Mouse (Mus musculus): ENCODE measurements around the gene Sgms2.
"Not testable (repeated sequence)": the region's sequence is repeated elsewhere in the genome, so short reads cannot be mapped to it uniquely, and the experiment has no call there.

Sgms2 gene

GRCm38 (mm10) chr3:131350539-131350938 lies 140.7 kb downstream of the Sgms2 start:
- no peak for DNase-seq

DNA sequence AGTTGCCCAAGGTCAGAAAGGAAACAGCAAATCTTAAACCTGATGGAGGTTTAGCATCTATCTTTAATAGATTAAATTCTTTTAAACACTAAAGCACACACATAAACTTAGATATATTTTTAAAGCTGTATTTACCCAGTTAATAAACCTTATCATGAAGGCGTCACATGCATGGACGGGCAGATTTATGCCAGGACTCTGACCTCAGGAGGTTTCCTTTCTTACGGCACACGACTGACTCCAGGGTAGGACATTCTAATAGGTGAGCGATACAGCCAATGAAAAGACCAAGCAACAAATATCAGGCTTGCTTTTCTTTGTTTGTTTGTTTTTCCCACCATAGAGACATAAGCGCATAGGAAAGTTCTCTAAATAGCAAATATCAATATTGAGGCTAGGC lies 142.2 kb downstream of the Sgms2 start:
- no peak for DNase-seq

DNA sequence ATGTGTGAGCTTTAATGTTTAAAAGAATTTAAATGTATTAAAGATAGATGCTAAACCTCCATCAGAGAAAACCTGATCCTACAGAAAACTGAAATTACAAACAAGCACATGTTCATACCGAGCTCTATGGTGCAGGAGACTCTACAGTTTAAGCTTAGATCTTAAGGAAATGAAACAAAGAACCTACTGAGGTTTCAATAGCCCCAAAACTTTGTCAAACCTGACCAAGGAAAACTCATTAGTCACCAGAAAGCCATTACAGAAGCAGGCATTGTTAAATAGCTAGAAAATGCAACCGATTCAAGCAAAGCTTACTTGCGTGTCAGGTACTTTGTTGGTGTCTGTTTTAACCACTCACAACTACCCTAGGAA lies 142.6 kb downstream of the Sgms2 start:
- DNase-seq: no peak

DNA sequence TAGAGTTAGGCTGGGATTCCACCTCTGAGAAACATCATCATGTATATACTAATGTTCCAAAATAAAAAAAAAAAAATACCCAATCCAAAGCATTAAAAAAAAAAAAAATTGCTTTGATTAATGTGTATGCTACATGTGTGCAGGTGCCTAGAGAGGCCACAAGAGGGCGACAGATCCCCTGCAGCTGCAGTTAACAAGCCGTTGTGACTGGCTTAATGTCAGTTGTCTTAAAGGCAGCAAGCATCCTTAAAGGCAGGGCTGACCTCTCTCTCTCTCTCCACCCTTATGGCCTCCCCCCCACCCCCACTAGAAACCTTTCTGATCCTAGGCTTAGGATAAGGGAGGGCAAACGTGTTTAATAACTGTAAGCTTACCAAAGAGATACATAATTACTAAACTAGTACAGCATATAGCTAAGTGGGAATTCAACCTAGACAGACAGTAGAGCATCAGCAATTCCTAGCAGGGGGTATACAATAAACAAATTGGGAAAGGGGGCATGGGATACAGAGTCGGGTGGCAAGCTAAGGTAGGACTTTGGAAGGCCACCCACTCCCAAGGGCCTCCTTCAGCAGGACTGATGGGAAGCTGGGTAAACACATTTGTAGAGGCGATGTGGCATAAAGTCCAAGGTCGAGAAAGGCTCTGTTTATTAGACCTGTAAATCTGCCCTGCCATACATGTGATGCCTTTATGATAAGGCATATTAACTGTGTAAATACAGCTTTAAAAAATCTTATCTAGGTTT lies 143.2 kb downstream of the Sgms2 start:
- DNase-seq: no peak

GRCm38 (mm10) chr3:131345903-131346302 lies 145.3 kb downstream of the Sgms2 start:
- DNase-seq: no peak

DNA sequence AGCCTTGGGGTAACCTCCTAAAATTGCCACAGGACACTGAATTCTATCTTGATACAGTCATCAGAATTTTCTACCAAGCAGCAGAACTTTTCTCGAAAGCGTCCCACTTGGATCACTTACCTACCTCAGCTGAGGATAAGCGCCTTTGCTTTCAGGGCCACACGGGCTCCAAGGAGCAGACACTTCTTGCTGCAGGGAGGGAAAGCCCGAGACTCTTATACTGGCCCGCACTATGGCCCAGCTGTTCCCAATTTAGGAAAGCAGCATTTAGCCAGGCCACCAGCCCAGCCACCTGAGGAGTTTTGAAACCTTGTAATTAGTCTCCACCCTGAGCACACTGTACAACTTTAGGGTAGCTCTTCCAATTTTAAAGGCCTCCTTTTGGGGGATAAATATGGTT lies 147.9 kb downstream of the Sgms2 start:
- DNase-seq: no peak

DNA sequence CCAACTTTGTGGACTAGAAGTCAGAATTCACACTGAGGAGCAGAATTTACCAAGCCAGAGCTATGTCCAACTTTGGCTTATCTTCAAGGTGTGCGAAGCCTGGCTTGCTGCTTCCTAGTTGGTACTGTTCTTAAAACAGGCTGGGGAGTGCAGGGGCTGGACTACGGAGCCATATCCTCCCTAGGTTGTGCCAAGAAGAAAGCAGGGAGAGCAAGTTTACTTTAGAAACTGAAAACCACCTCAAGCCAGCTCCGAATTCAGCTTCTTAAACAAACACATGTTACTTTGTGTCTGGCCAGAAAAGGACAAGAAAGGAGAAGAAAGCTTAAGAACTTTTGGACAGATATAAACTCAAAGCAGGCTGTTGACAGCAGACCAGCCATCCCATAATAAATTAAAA lies 150.3 kb downstream of the Sgms2 start:
- DNase-seq: no peak

DNA sequence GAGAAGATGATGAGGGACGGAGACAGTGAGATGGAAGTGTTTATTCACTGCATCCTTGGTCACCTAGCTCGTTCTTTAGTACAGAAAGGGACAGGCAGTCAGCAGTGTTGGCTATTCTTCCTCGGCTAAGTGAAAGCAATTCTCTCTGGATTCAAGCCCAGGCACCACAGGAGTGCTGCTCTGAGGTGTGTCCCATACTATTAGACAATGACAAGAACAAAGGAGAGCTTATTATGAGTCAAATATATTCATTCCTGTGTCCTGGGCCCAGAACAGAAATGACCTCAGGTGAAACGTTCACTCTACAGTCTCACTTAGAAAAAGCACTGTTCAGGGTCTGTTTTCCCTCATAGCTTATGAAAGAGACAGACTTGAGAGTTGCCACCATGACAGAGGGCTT lies 151.9 kb downstream of the Sgms2 start:
- DNase-seq: no peak

DNA sequence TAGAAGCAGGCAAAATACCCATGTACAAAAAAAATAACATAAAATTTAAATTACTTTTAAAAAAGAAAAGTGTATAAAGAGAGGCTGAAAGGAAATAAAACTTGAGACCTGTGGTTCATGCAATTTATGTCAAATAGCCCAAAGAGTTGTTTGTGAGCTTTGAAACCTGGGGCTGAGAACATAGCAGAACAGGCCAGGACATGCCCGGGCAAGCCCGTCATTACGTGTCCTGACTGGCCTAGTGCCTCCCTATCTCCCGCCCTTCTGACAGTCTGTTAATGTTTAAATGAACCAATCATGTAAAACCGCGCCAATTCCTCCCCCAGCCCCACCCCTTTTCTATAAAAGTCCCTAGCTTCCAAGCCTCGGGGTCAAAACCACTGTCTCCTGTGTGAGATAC lies 153.5 kb downstream of the Sgms2 start:
- not testable (repeated sequence) for DNase-seq

DNA sequence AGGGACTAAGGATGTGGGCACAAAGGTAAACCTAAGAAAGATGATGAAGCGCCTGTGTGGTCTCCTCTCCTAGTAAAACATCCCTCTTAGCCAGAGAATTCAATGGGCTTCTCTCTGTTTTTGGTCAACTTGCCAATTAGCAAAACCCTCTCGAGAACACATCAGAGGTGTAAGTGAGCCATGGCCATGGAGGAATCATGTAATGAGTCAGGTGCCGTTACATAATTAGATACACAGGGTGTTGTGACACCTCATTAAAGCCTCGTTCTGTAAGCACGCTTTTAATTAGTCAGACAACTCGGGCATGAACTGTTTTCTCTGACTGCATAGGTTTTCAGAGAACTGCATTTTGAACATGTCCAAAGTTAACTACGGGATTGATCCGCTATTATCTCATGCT lies 154.6 kb downstream of the Sgms2 start:
- no peak for DNase-seq

DNA sequence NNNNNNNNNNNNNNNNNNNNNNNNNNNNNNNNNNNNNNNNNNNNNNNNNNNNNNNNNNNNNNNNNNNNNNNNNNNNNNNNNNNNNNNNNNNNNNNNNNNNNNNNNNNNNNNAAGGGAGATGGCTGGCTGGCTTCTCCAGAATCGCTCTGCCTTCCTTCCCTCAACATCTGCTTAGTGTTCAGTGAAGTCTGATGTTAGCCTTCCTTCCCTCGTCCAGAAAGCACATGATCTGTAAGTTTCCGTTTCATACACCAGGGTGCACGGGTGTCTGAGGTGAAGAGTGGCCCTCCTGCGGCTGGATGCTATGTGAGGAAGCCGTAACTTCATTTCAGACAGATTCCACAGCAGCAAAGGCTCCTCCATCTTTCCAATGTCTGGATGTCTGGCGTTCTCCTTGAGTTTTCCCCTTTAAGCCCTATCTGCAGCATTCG lies 156.1 kb downstream of the Sgms2 start:
- no peak for DNase-seq

DNA sequence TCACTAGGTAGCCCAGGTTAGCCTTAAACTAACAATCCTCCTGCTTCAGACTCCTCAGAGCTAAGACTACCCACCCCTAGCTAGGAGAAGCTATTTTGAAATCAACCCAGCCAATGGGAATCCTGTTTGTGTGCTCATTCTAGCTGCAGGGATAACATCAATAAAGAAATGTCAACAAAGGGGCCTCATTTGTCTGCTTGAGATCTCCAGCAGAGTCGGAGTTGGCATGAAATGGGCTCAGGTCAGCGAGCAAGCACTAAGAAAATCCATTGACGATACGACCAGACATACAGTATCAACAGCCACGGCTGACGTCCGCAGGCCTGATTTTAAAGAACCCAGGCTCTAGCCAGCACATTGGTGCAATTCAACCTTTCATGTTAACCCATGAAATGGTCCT lies 164.0 kb downstream of the Sgms2 start:
- DNase-seq: no peak

GRCm38 (mm10) chr3:131326637-131327036 lies 164.6 kb downstream of the Sgms2 start:
- DNase-seq: no peak

- DNase-seq: no peak
These were observed 169.0 kb downstream of the Sgms2 start for GRCm38 (mm10) chr3:131322081-131322815.

DNA sequence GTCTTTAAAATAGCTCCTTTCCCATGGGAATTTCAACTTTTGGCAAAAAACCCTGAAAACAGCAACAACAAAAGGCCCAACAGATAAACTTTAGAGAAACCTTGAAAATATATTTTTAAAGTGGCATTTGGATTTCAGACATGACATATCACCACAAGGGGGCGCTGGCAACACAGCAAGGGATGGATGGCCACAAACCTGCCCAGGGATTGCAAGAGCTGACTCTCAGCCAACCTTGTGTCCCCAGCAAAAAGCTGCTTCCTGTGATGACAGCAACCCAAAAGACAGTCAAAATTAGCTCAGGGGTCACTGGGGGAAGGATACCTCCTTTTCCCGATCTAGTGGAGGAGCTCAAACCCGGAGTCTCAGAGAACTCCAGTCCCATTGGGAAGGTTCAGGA lies 171.0 kb downstream of the Sgms2 start:
- peak; percentile 29 to 69 for DNase-seq

GRCm38 (mm10) chr3:131318211-131318610 lies 173.0 kb downstream of the Sgms2 start:
- DNase-seq: no peak

GRCm38 (mm10) chr3:131317126-131317525 lies 174.1 kb downstream of the Sgms2 start:
- DNase-seq: no peak

- no peak for DNase-seq
These were observed 175.2 kb downstream of the Sgms2 start for GRCm38 (mm10) chr3:131315957-131316510.

DNA sequence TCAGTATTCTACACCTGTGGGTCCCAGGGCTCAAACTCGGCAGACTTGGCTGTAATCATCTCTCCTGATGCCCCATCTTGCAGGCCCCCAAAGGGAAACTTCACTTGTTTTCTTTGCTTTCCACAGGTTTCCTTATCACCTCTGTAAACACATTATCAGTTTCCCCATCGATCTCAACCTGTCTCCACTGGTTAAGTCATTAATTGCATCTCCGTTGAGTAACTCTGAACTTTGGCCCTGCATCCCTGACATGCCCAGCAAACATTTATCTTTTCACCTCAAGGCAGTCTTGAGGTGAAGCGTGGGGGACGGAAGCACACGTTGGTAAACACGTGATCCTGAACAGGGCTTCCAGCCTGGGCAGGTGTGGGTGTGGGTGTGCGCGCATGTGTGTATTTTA lies 178.9 kb downstream of the Sgms2 start:
- no peak for DNase-seq

DNA sequence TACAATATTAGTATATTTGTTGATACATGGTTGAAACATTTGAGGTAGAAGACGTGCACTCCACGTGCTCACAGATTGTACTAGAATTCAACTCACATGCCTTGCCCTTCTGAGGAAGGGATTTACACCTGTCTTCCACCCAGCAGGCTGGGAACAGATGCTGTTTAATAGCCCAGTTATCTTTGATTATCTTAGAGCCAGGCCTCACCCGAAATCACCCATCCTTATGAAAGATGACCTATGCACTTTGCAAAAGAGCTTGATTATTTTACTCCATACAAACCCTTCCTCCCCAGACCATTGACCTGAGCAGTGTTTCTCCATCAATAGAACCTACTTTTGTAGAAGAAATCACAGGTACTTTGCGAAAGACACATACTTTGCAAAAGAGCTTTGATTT lies 180.6 kb downstream of the Sgms2 start:
- no peak for DNase-seq

DNA sequence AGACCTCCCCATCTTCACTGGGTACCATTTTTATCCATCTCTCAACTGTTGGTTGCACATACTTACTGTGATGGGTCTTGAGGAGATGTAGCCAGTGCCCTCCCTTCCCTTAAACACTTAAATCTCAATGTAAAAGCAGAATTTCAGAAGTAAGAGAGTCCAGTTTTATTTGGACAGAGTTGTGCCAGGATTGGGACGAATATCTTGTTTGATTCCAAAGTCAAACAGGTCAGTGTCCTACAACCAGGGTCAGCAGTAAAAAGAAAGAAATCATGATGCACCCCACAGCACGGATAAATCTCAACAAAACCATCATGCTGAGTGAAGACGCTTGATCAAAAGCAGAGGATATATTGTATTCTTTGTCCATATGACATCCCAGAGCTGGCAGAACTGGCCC lies 183.4 kb downstream of the Sgms2 start:
- no peak for DNase-seq

GRCm38 (mm10) chr3:131306255-131306654 lies 185.0 kb downstream of the Sgms2 start:
- DNase-seq: no peak

DNA sequence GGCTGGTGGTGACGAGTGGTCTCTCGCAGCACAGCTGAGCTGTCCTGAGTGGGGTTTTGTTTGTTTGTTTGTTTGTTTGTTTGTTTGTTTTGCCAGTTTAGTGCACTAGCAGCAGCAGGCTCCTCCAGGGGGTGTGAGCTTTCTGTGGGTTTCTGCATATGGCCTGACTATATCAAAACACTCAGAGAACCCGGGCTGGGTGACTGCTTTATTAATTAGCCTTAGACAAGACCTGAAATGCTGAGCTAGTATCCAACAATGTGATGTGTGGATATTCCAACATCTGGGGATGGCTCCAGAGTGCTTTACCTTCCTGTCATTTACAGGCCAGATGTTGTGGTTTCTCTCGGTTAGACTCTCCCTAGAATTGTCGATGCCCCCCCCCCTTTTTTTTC lies 187.9 kb downstream of the Sgms2 start:
- DNase-seq: no peak
